Mouse (Mus musculus) spleen, adult 2 months (tissue): Measurements from ENCODE around the gene Lfng. TPM values are rescaled to one million over a fixed set of nuclear protein-coding genes. Genes with fewer than 3 reads are reported as not detected.

Experiments
- DNase-seq, 2 experiments: peaks; one replicate each; pipeline versions ENCODE4 v3.0.0 to v3.0.0-alpha.2; 2012 to 2021; ENCODE audit warnings: low spot score in 2 of 2, low read depth in 1 of 2
- H3K27ac ChIP-seq: fragments of 200-500 bp; 2 replicates; pipeline ENCODE4 v1.5.1; 2012; ENCODE audit warnings: low read length, inconsistent platforms; ENCODE audit not compliant: insufficient read depth
- H3K27me3 ChIP-seq: fragments of 200-500 bp; 2 replicates; pipeline ENCODE4 v1.6.1; 2012; ENCODE audit warnings: mild to moderate bottlenecking, moderate library complexity, low read length, inconsistent platforms; ENCODE audit not compliant: control insufficient read depth, insufficient read depth
- H3K36me3 ChIP-seq: fragments of 200-500 bp; 2 replicates; pipeline ENCODE4 v1.6.1; 2012; ENCODE audit warnings: mild to moderate bottlenecking, low read length, inconsistent platforms; ENCODE audit not compliant: control insufficient read depth, insufficient read depth
- H3K4me1 ChIP-seq: fragments of 200-500 bp; 2 replicates; pipeline ENCODE4 v1.6.1; 2011; ENCODE audit warnings: inconsistent platforms; ENCODE audit not compliant: control insufficient read depth, insufficient read depth, insufficient read length
- H3K4me3 ChIP-seq: fragments of 200-500 bp; 2 replicates; pipeline ENCODE4 v1.5.1; 2011; ENCODE audit warnings: mild to moderate bottlenecking, inconsistent platforms; ENCODE audit not compliant: insufficient read depth, insufficient read length; ENCODE audit errors: extremely low read depth
- CTCF ChIP-seq: fragments of 200-500 bp; IDR thresholded peaks from 2 replicates; pipeline ENCODE4 v1.5.1; 2011; ENCODE audit warnings: mild to moderate bottlenecking, inconsistent platforms; ENCODE audit not compliant: insufficient read depth, insufficient read length, insufficient replicate concordance; ENCODE audit errors: extremely low read depth
- POLR2A ChIP-seq: fragments of 200-500 bp; IDR thresholded peaks from 2 replicates; pipeline ENCODE4 v1.6.1; 2011; ENCODE audit warnings: low read depth, low read length, inconsistent platforms
- WGBS: fragments of 180-500 bp; shearing (Covaris S2); methylation state at CpG from one replicate; pipeline ENCODE4 v1.1.7; 2018; 5-methylcytosine and 5-hydroxymethylcytosine counted together
- polyA plus RNA-seq: library from polyadenylated mRNA; depleted of rRNA; stranded (reverse); fragments of >200 nt; gene quantifications from 2 replicates; pipeline ENCODE4 v1.2.3, GENCODE M21; 2012

Gene Lfng
- polyA plus RNA-seq, 1 experiment = 165 TPM

DNA sequence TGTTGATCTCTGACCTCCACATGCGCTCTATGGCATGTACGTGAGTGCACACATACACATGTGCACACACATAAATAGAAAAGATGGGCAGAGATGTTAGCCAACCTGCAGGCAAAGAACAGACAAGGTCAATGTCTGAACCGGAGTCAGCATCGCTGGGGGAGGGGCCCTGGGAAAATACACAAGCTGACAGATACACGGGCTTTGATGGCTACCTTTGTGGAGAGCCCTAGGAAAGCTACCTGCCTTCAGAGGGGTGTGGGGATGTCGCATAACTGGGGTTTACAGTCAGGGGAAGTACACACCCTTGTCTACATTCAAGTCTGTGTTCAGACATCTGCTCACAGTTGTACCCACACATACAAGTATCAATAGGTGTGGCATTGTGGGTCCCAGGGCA is 31.4 kb downstream of the Lfng start:
- H3K4me1 ChIP-seq = peaks cover 40% of the 10 kb centered on the region
- peak overlapping the region; percentile 93 for H3K27ac ChIP-seq
- TF ChIP-seq CTCF = no peak
- no peak for TF ChIP-seq POLR2A
- DNase-seq = no peak
- no peaks in the 10 kb centered on the region for H3K27me3 ChIP-seq
- WGBS = 84% methylated on average over 6 of the region's 6 CpGs
- no peak overlapping the region for H3K4me3 ChIP-seq
- peaks cover 12% of the 10 kb centered on the region for H3K36me3 ChIP-seq

DNA sequence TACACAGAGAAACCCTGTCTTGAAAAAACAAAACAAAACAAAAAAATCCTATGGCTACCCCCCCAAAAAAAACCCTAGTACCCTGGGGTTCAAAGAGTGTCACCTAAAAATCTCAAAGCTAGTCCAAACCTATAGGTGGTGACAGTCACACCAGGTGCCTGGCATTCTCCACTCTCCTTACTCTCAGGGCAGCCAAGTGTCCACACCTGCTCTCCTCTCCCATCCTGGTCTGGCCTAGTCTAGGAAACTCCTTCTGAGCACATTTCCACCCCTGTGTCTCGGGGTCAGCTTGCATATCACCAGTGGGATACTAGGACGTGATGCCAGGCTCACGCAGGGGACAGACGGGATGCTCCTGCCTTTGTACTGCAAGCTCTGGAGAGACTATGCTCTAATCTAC is 32.2 kb downstream of the Lfng start:
- no peak overlapping the region for H3K27ac ChIP-seq
- peaks cover 12% of the 10 kb centered on the region for H3K36me3 ChIP-seq
- no peaks in the 10 kb centered on the region for H3K27me3 ChIP-seq
- no peak for TF ChIP-seq POLR2A
- peaks cover 40% of the 10 kb centered on the region for H3K4me1 ChIP-seq
- no peak overlapping the region for H3K4me3 ChIP-seq
- no peak for DNase-seq
- WGBS = 95% methylated on average over 4 of the region's 4 CpGs

DNA sequence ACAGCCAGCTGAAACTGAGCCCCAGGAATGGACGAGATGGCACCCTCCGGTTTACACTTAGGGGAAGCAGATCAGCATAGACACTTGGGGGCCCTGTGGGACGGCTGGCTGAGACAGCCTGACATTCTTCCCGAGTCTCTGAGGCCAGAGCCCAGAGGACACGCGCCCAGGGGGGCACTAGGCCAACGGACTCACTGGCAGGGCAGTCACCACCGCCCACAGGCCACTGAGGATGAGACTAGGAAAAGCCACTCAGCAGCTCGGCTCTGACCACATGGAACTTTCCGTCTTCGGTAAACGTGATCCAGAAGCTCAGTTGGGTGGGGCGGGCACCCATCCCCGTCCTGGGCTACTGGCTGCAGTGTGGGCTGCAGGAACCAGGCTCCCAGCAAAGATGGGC is 32.8 kb downstream of the Lfng start:
- DNase-seq = no peak
- TF ChIP-seq CTCF = no peak
- TF ChIP-seq POLR2A = no peak
- no peak overlapping the region for H3K4me3 ChIP-seq
- no peaks in the 10 kb centered on the region for H3K27me3 ChIP-seq
- H3K36me3 ChIP-seq = peaks cover 9% of the 10 kb centered on the region
- no peak overlapping the region; the same call in 1 of the 2 replicates for H3K27ac ChIP-seq
- 85% methylated on average over 14 of the region's 14 CpGs for WGBS
- peaks cover 40% of the 10 kb centered on the region for H3K4me1 ChIP-seq

DNA sequence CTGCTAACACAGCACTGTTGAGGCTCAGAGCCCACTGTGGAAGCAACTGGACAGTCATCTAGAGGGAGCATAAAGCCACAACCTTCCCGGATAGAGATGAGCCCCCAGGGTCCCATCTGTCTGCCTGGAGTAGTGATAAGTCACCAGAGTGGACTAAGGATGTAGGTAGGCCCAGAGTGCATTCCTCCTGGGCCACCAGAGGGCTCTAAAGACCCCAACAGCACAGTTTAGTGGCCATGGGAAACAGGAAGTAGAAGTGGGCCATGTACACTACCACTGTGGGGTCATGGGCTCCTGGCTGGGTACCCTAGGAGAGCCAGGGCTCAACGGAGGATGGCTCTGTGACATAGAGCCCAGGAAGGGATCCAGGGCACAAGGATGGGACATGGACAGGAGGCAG is 33.7 kb downstream of the Lfng start:
- 64% methylated on average over 2 of the region's 2 CpGs for WGBS
- TF ChIP-seq CTCF = peak; percentile 16; the same call in 1 of the 2 replicates
- TF ChIP-seq POLR2A = no peak
- Histone ChIP-seq H3K4me3 (no peak overlapping the region), H3K27me3 (no peaks in the 10 kb centered on the region), H3K27ac (peak overlapping the region; percentile 77), H3K36me3 (0 out of 2 replicates have a peak, but pooled peaks cover 4% of the 10 kb centered on the region), H3K4me1 (peaks cover 40% of the 10 kb centered on the region)
- no peak for DNase-seq

DNA sequence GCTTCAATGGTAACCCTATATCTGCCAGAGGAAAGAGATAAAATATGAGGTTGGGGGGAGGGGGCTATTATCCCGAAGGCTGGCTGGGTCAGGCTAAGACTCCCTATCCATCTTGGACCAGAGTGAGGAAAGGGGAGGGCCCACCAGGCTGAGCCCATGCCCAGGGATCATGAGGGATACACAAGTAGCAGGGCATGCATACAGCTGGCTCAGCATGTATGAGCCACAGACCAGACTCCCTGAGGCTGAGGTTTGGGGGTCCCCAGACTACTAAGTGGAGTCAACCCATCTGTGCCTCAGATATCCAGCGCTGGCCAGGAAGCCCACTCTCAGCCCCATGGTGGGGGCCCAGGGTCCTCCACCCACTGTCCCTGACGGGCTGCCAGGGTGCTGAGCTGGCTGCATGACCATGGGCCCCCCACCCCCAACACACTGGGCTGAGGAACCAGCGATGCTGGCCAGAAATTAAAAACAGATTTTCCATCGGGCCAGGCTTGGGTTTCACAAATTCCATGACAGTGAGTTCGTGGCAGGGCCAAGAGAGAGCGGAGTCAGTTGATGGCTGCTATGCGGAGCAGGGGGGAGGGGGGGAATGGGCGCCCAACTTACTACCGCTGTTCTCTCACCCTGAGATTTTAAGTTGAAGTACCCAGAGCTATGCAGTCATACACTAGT is 34.3 kb downstream of the Lfng start:
- WGBS = 75% methylated on average over 10 of the region's 10 CpGs
- 0 out of 2 replicates have a peak, but pooled peaks cover 4% of the 10 kb centered on the region for H3K36me3 ChIP-seq
- peaks cover 40% of the 10 kb centered on the region for H3K4me1 ChIP-seq
- TF ChIP-seq POLR2A = no peak
- TF ChIP-seq CTCF = no peak
- no peaks in the 10 kb centered on the region for H3K27me3 ChIP-seq
- peak overlapping the region; percentile 77 for H3K27ac ChIP-seq
- no peak for DNase-seq
- H3K4me3 ChIP-seq = no peak overlapping the region

DNA sequence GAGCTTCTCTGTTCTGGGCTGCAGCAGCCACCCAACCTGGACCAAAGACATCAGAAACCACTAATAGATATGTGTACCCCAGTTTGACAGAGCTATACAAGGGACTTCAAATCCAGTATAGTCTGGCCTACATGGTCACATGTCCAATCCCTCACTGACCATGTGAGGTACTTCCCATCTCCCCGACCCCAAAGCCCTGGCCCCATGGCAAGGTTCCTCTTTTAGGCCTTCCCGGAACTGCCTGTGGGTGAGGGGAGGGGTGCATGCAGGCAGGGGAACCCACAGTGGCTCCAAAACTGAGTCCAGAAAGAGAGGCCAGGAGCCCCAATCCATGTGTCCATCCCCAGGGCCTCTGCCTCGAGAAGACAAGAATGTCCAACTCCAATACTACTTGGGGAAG is 35.0 kb downstream of the Lfng start:
- DNase-seq = peak; percentile 37 to 77
- 12% methylated on average over 3 of the region's 3 CpGs for WGBS
- no peaks in the 10 kb centered on the region for H3K27me3 ChIP-seq
- no peak overlapping the region for H3K4me3 ChIP-seq
- H3K36me3 ChIP-seq = 0 out of 2 replicates have a peak, but pooled peaks cover 4% of the 10 kb centered on the region
- peaks cover 40% of the 10 kb centered on the region for H3K4me1 ChIP-seq
- H3K27ac ChIP-seq = peak overlapping the region; percentile 86
- no peak for TF ChIP-seq POLR2A
- no peak for TF ChIP-seq CTCF

DNA sequence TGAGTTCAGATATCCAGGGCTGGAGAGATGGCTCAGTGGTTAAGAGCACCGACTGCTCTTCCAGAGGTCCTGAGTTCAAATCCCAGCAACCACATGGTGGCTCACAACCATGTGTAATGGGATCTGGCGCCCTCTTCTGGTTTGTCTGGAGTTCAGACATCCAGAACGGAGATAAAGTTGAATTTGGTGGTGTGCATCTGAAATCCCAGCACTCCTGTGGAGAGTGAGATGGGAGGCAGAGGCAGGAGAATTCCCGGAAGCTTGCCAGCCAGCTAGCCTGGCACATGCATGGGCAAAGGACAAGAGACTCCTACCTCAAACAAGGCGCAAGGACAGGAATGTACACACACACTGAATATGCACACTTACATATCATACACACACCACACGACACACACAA is 37.1 kb downstream of the Lfng start:
- Histone ChIP-seq H3K36me3 (0 out of 2 replicates have a peak, but pooled peaks cover 4% of the 10 kb centered on the region), H3K27ac (no peak overlapping the region), H3K27me3 (no peaks in the 10 kb centered on the region), H3K4me3 (no peak overlapping the region), H3K4me1 (peaks cover 42% of the 10 kb centered on the region)
- no peak for DNase-seq
- no peak for TF ChIP-seq POLR2A
- TF ChIP-seq CTCF = no peak
- WGBS = 86% methylated on average over 6 of the region's 6 CpGs
